8 mouse cellular contexts compared by ENCODE assay signal in the genomic region with DNA sequence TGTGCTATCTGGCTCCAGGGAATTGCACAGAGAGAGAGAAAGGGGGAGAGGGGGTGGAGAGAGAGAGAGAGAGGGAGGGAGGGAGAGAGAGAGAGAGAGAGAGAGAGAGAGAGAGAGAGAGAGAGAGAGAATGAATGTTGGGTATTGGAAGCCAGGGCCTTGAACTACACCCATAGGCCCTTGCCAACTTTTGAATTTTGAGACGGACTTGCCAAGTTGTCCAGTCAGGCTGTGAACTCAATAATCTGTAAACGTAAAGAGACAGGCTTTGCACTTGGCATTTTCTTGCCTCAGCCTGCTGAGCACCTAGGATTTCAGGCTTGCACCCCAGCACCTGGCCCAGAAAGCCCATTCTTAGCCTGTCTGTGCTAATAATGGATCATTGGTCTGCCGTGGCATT. TPM values are rescaled to one million over a fixed set of nuclear protein-coding genes. Genes with fewer than 3 reads are reported as not detected.
DNase-seq lines count a peak whose midpoint lies in the region; ATAC-seq and TF ChIP-seq lines count a peak whose summit lies in the region.

No protein-coding gene starts in this region.

- no peak for ATAC-seq in limb, embryonic 15.5 days (ENCODE audit: insufficient number of reproducible peaks, low FRiP score, low TSS enrichment, low read depth)
- no peak for ATAC-seq in stomach, embryonic 16.5 days (ENCODE audit: insufficient read depth, low FRiP score)

- 27% methylated on average over 3 of the region's 3 CpGs for WGBS in limb, embryonic 15.5 days
- WGBS in stomach, embryonic 16.5 days = 13% methylated on average over 3 of the region's 3 CpGs

- DNase-seq in gastrocnemius, adult 2 months = no peak
- DNase-seq in gastrocnemius, adult 8-10 months (ENCODE audit: low spot score in 2 of 2) = no peak
- DNase-seq in retina, postnatal 1 day = peak; percentile 24
- no peak for DNase-seq in retina, embryonic 14.5 days (ENCODE audit: low spot score)
- DNase-seq in thymus, postnatal 0 days (ENCODE audit: low spot score) = no peak
- DNase-seq in left cerebral cortex, postnatal 14 days (ENCODE audit: low spot score in 2 of 2) = no peak

- H3K4me2 ChIP-seq in limb, embryonic 15.5 days = peak overlapping the region; percentile 77
- peak overlapping the region; percentile 95 for H3K4me2 ChIP-seq in stomach, embryonic 16.5 days (ENCODE audit: low read depth, low read length)

- no peaks in the 10 kb centered on the region for H3K9me3 ChIP-seq in limb, embryonic 15.5 days
- no peaks in the 10 kb centered on the region for H3K9me3 ChIP-seq in stomach, embryonic 16.5 days (replicated peaks; ENCODE audit: control insufficient read depth, low read length)

- no peak for TF ChIP-seq CTCF in gastrocnemius, adult 2 months (IDR thresholded peaks at IDR 0.05)

- intact Hi-C loops in gastrocnemius, adult 2 months (cut with DNase I) = no loop called here
- intact Hi-C loops in left cerebral cortex, postnatal 14 days (cut with DNase I) = no loop called here

- H3K4me3 ChIP-seq in gastrocnemius, adult 2 months = peak overlapping the region; percentile 94
- peak overlapping the region; percentile 83 for H3K4me3 ChIP-seq in limb, embryonic 15.5 days
- H3K4me3 ChIP-seq in stomach, embryonic 16.5 days (replicated peaks; ENCODE audit: low read length) = peak overlapping the region; percentile 68

- 0 out of 2 replicates have a peak overlapping the region, but pooled peaks have one; percentile 7 for H3K9ac ChIP-seq in limb, embryonic 15.5 days
- H3K9ac ChIP-seq in stomach, embryonic 16.5 days (ENCODE audit: low read length) = peak overlapping the region; percentile 88; the same call in 1 of the 2 replicates

- no peaks in the 10 kb centered on the region for H3K27me3 ChIP-seq in limb, embryonic 15.5 days
- no peaks in the 10 kb centered on the region for H3K27me3 ChIP-seq in stomach, embryonic 16.5 days (ENCODE audit: control insufficient read depth, insufficient read depth, low read length)

- H3K36me3 ChIP-seq in limb, embryonic 15.5 days = no peaks in the 10 kb centered on the region
- no peaks in the 10 kb centered on the region for H3K36me3 ChIP-seq in stomach, embryonic 16.5 days (ENCODE audit: control insufficient read depth, insufficient read depth, low read length)

- H3K27ac ChIP-seq in gastrocnemius, adult 2 months = peak overlapping the region; percentile 97
- peak overlapping the region; percentile 96 for H3K27ac ChIP-seq in limb, embryonic 15.5 days
- peak overlapping the region; percentile 95 for H3K27ac ChIP-seq in stomach, embryonic 16.5 days (ENCODE audit: low read length)

- H3K4me1 ChIP-seq in limb, embryonic 15.5 days = peaks cover 58% of the 10 kb centered on the region
- peaks cover 49% of the 10 kb centered on the region for H3K4me1 ChIP-seq in stomach, embryonic 16.5 days (ENCODE audit: control insufficient read depth, insufficient read depth, low read length)

RNA-seq across cellular contexts. Expression of a gene that starts 48.2 kb away (rescaled TPM):
- total RNA-seq in gastrocnemius, adult 2 months (2021) = not detected
- total RNA-seq in gastrocnemius, adult 8-10 months (2022) = not detected
- polyA plus RNA-seq in limb, embryonic 15.5 days (2015; fragmentation: Nextera tagmentation; extraction: Ambion mirVana) = 0.14 TPM in 1 of 2 replicates, not detected in the other
- 0.10 TPM in 1 of 2 replicates, not detected in the other for polyA plus RNA-seq in stomach, embryonic 16.5 days (2015; fragmentation: Nextera tagmentation; extraction: Ambion mirVana)
- polyA plus RNA-seq in thymus, postnatal 0 days (2015; fragmentation: Nextera tagmentation; extraction: Ambion mirVana) = 1.5 and 2.1 TPM in 2 replicates
- not detected for total RNA-seq in left cerebral cortex, postnatal 14 days (2021)
